Mouse (Mus musculus): ENCODE measurements at regions not wholly inside any gene's neighbourhood (a gene's known extent, or its start where the extent isn't known, plus 50 kb on each side); places are given as distances from the start of the nearest gene placed in this dataset.
A peak's percentile ranks its signal among the peaks of the same experiment; 100 is the strongest.

- DNase-seq, result no peak
These were observed 71.7 kb upstream of the Klf4 start for GRCm38 (mm10) chr4:55603821-55604435.

GRCm38 (mm10) chr4:55595203-55595602 is 62.9 kb upstream of the Klf4 start:
- no peak for DNase-seq

- no peak for DNase-seq
These were observed 62.4 kb upstream of the Klf4 start for GRCm38 (mm10) chr4:55594699-55595098.

DNA sequence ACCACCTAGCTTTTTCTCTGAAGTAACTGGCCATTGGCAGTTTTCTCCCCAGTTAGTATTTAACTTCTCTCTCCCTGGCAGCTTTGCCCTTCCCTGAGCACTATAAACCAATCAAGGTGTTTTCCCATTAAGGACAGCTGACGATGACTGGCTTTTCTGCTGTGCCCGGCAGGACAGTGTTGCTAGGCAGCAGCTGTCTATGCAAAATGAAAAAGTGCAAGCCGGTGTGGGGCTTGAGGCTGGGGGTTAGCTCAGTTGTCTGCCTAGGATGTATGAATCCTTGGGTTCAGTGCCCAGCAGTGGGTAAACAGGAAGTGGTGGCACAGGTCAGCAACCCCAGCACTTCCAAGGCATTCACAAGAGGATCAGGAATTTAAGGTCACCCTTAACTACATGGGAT is 60.9 kb upstream of the Klf4 start:
- peak in 1 of 2 experiments; percentile 6 for DNase-seq

GRCm38 (mm10) chr4:55586212-55586611 is 53.9 kb upstream of the Klf4 start:
- DNase-seq, result no peak

DNA sequence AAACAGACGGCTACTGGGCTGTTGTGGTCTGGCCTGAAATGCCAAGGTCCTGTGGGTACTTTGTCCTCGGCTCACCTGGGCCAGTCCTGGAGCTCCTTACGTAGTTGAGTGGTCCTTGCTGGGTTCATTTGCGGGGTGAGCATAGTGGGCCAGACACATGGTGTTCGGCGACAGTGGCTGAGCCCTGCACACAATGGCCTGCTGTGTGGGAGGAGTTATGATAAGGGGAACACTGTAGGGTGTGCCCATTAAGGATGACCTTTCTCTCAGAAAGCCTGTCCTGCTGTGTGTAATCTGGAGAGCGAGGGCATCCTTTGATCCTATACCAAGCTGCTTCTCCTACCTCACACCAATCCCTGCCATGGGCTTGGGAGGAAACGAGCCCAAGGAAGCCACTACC is 51.3 kb upstream of the Klf4 start:
- DNase-seq, result no peak
